Mouse (Mus musculus): ENCODE data around the gene Smn1.
A peak's percentile ranks its signal among the peaks of the same experiment; 100 is the strongest.
"Not testable (repeated sequence)": the region's sequence is repeated elsewhere in the genome, so short reads cannot be mapped to it uniquely, and the experiment has no call there.

Smn1 gene

GRCm38 (mm10) chr13:100124423-100125257, at the start of gene Smn1:
Gene Smn1, plus strand, starts transcription at chr13:100124852.
- peak; percentile 88 to 89 for DNase-seq

GRCm38 (mm10) chr13:100098808-100099207, 25.8 kb upstream of the Smn1 start:
- no peak for DNase-seq

GRCm38 (mm10) chr13:100103052-100103658, 21.5 kb upstream of the Smn1 start:
- DNase-seq: no peak

- peak; percentile 91 to 92 for DNase-seq
Measured at GRCm38 (mm10) chr13:100103748-100104254, 20.9 kb upstream of the Smn1 start, which contains the start of gene Bdp1. Gene Bdp1, minus strand, starts transcription at chr13:100104070.

- peak; percentile 76 to 78 for DNase-seq
Measured at GRCm38 (mm10) chr13:100107652-100108472, 16.8 kb upstream of the Smn1 start, which contains the start of gene Serf1. Gene Serf1, plus strand, starts transcription at chr13:100108012.

GRCm38 (mm10) chr13:100112218-100112972, 12.3 kb upstream of the Smn1 start:
- no peak for DNase-seq

- DNase-seq: no peak
Measured at GRCm38 (mm10) chr13:100123970-100124369, 682 bp upstream of the Smn1 start.

- no peak for DNase-seq
Measured at GRCm38 (mm10) chr13:100125258-100125643, 599 bp downstream of the Smn1 start.

GRCm38 (mm10) chr13:100141646-100142314, 17.1 kb downstream of the Smn1 start:
- no peak for DNase-seq

GRCm38 (mm10) chr13:100152659-100153058, 28.0 kb downstream of the Smn1 start:
- no peak for DNase-seq

- no peak for DNase-seq
Measured at GRCm38 (mm10) chr13:100156624-100157023, 32.0 kb downstream of the Smn1 start.

GRCm38 (mm10) chr13:100161171-100161870, 36.7 kb downstream of the Smn1 start:
- DNase-seq: not testable (repeated sequence)

GRCm38 (mm10) chr13:100162467-100162866, 37.8 kb downstream of the Smn1 start:
- DNase-seq: not testable (repeated sequence)

GRCm38 (mm10) chr13:100166378-100166777, 41.7 kb downstream of the Smn1 start:
- DNase-seq: not testable (repeated sequence)

GRCm38 (mm10) chr13:100174360-100174759, 49.7 kb downstream of the Smn1 start:
- DNase-seq: not testable (repeated sequence)

GRCm38 (mm10) chr13:100183111-100183510, 58.5 kb downstream of the Smn1 start:
- not testable (repeated sequence) for DNase-seq
